27 mouse cellular contexts compared by ENCODE assay signal in genomic region chr17:88700901-88701300, GRCm38 (mm10). TPM values are rescaled to one million over a fixed set of nuclear protein-coding genes. Genes with fewer than 3 reads are reported as not detected.
DNase-seq lines count a peak whose midpoint lies in the region; ATAC-seq lines count a peak whose summit lies in the region.
"Had no signal": no experiment of that assay in that cellular context is flagged by ENCODE, and none has a peak within 500 bp of the region (broad histone marks: within the 10 kb centered on the region; RNA-seq: fewer than 3 reads in every experiment).

No protein-coding gene starts in this region.

- no peak overlapping the region for H3K4me3 ChIP-seq in intestine, embryonic 15.5 days (replicated peaks)
- H3K4me3 ChIP-seq: embryonic facial prominence, embryonic 10.5 days; embryonic facial prominence, embryonic 15.5 days; forebrain, embryonic 13.5 days; lung, embryonic 15.5 days; midbrain, embryonic 13.5 days had no signal

- H3K27me3 ChIP-seq in splenic B cell, adult 2 months (ENCODE audit: control insufficient read depth, insufficient read depth, low read length, poor library complexity, severe bottlenecking) = no peaks in the 10 kb centered on the region
- H3K27me3 ChIP-seq in intestine, embryonic 15.5 days (replicated peaks) = no peaks in the 10 kb centered on the region
- H3K27me3 ChIP-seq: embryonic facial prominence, embryonic 15.5 days; forebrain, embryonic 13.5 days; lung, embryonic 15.5 days; midbrain, embryonic 13.5 days had no signal

- H3K4me2 ChIP-seq in intestine, embryonic 15.5 days (replicated peaks) = no peak overlapping the region
- H3K4me2 ChIP-seq: embryonic facial prominence, embryonic 15.5 days; forebrain, embryonic 13.5 days; lung, embryonic 15.5 days; midbrain, embryonic 13.5 days had no signal

- H3K36me3 ChIP-seq in splenic B cell, adult 2 months (ENCODE audit: control insufficient read depth, insufficient read depth, low read length, poor library complexity, severe bottlenecking) = no peaks in the 10 kb centered on the region
- no peaks in the 10 kb centered on the region for H3K36me3 ChIP-seq in intestine, embryonic 15.5 days
- H3K36me3 ChIP-seq: embryonic facial prominence, embryonic 10.5 days; embryonic facial prominence, embryonic 15.5 days; lung, embryonic 15.5 days; midbrain, embryonic 13.5 days had no signal

- H3K9me3 ChIP-seq in intestine, embryonic 15.5 days = no peaks in the 10 kb centered on the region
- H3K9me3 ChIP-seq: embryonic facial prominence, embryonic 15.5 days; forebrain, embryonic 13.5 days; lung, embryonic 15.5 days; midbrain, embryonic 13.5 days had no signal

- peaks cover 3% of the 10 kb centered on the region; the same call in 1 of the 2 replicates for H3K4me1 ChIP-seq in intestine, embryonic 15.5 days (replicated peaks)

- no peak overlapping the region for H3K27ac ChIP-seq in intestine, embryonic 15.5 days
- H3K27ac ChIP-seq: embryonic facial prominence, embryonic 10.5 days; embryonic facial prominence, embryonic 15.5 days; forebrain, embryonic 13.5 days; lung, embryonic 15.5 days; midbrain, embryonic 13.5 days had no signal

- H3K9ac ChIP-seq in intestine, embryonic 15.5 days = no peak overlapping the region
- H3K9ac ChIP-seq: embryonic facial prominence, embryonic 15.5 days; forebrain, embryonic 13.5 days; lung, embryonic 15.5 days; midbrain, embryonic 13.5 days had no signal

- DNase-seq in B cell, adult 2 months = peak; percentile 5 to 7
- peak; percentile 5 for DNase-seq in CD4-positive, CD25-positive, alpha-beta regulatory T cell, adult 2 months (ENCODE audit: low read depth, low spot score)
- peak; percentile 55 for DNase-seq in splenic B cell, adult 2 months (ENCODE audit: low read depth, low spot score)
- no peak for DNase-seq in lung, postnatal 4 days
- DNase-seq: adrenal gland, adult 8-10 months; cerebellum, adult 8-10 months; cerebellum, postnatal 25 days; gastrocnemius, postnatal 14 days; kidney, adult 9 months; kidney, postnatal 14 days; liver; lung, postnatal 36 days had no signal

- ATAC-seq in megakaryocyte, adult 5-6 weeks (ENCODE audit: poor library complexity, severe bottlenecking) = peak; percentile 91
- no peak for ATAC-seq in intestine, embryonic 15.5 days
- ATAC-seq: forebrain, embryonic 13.5 days; hindbrain, embryonic 16.5 days; intestine, embryonic 16.5 days; midbrain, embryonic 13.5 days had no signal

RNA-seq across cellular contexts. Expression of gene Gtf2a1l, which starts 32.4 kb away (rescaled TPM):
- total RNA-seq in megakaryocyte, adult 5-6 weeks (2015) = not detected in 2 replicates
- not detected in 2 replicates for total RNA-seq in megakaryocyte, adult 5-6 weeks (2017)
- 0.21 and 0.36 TPM in 2 replicates for polyA plus RNA-seq in intestine, embryonic 15.5 days (2015; fragmentation: Nextera tagmentation; extraction: Ambion mirVana)
- total RNA-seq: adrenal gland, adult 8-10 months; adrenal gland, postnatal 4 days; gastrocnemius, postnatal 14 days; granulocyte monocyte progenitor cell, adult 5-6 weeks; heart, postnatal 25 days; megakaryocyte-erythroid progenitor cell, adult 5-6 weeks had no signal
- polyA plus RNA-seq: heart, embryonic 14.5 days; liver, embryonic 16.5 days had no signal

Comparison
In these comparisons a context has a peak if more than half of its experiments do, and no peak if none do; other contexts are left out.
1. DNase-seq: peak in B cell, adult 2 months (2 of 2), CD4-positive, CD25-positive, alpha-beta regulatory T cell, adult 2 months (single experiment) and splenic B cell, adult 2 months (single experiment); none in lung, postnatal 4 days (0 of 2).